Mouse (Mus musculus): ENCODE results near the gene Tmem131. TPM values are rescaled to one million over a fixed set of nuclear protein-coding genes. Genes with fewer than 3 reads are reported as not detected.

The Tmem131 gene
- polyA plus RNA-seq, 1 experiment: 20.5 TPM

- 19% methylated on average over 2 of the region's 2 CpGs for WGBS
- TF ChIP-seq CTCF (IDR thresholded peaks at IDR 0.05; ENCODE audit: insufficient read depth, low read length) (no peak), POLR2A (IDR thresholded peaks at IDR 0.05; ENCODE audit: borderline replicate concordance, extremely low read depth, low read depth, low read length) (no peak)
- no peak for DNase-seq
- H3K4me1 ChIP-seq (ENCODE audit: control insufficient read depth, insufficient read depth, low read length): peaks cover 14% of the 10 kb centered on the region
- H3K4me3 ChIP-seq (replicated peaks; ENCODE audit: extremely low read depth, low read depth, low read length): no peak overlapping the region
Observed at GRCm38 (mm10) chr1:36883805-36884204, 59.7 kb downstream of the Tmem131 start.

- Histone ChIP-seq H3K4me3 (replicated peaks; ENCODE audit: extremely low read depth, low read depth, low read length) (no peak overlapping the region), H3K4me1 (ENCODE audit: control insufficient read depth, insufficient read depth, low read length) (peaks cover 14% of the 10 kb centered on the region)
- 30% methylated on average over 1 of the region's 1 CpGs for WGBS
- TF ChIP-seq CTCF (IDR thresholded peaks at IDR 0.05; ENCODE audit: insufficient read depth, low read length) (no peak), POLR2A (IDR thresholded peaks at IDR 0.05; ENCODE audit: borderline replicate concordance, extremely low read depth, low read depth, low read length) (no peak)
- DNase-seq: no peak
Observed at GRCm38 (mm10) chr1:36879154-36879553, 64.3 kb downstream of the Tmem131 start.

GRCm38 (mm10) chr1:36877126-36877525, 66.3 kb downstream of the Tmem131 start:
- WGBS: 43% methylated on average over 1 of the region's 1 CpGs

GRCm38 (mm10) chr1:36874874-36875561, 68.4 kb downstream of the Tmem131 start:
- no peak for DNase-seq
- WGBS: 41% methylated on average over 8 of the region's 8 CpGs
- TF ChIP-seq POLR2A (IDR thresholded peaks at IDR 0.05; ENCODE audit: borderline replicate concordance, extremely low read depth, low read depth, low read length): no peak
- TF ChIP-seq CTCF (IDR thresholded peaks at IDR 0.05; ENCODE audit: insufficient read depth, low read length): peak; percentile 44
- peaks cover 8% of the 10 kb centered on the region for H3K4me1 ChIP-seq (ENCODE audit: control insufficient read depth, insufficient read depth, low read length)
- H3K4me3 ChIP-seq (replicated peaks; ENCODE audit: extremely low read depth, low read depth, low read length): no peak overlapping the region

More at GRCm38 (mm10) chr1:36877126-36877525, 66.3 kb downstream of the Tmem131 start:
- peaks cover 6% of the 10 kb centered on the region for H3K4me1 ChIP-seq (ENCODE audit: control insufficient read depth, insufficient read depth, low read length)
- no peak for DNase-seq
- TF ChIP-seq POLR2A (IDR thresholded peaks at IDR 0.05; ENCODE audit: borderline replicate concordance, extremely low read depth, low read depth, low read length) (no peak), CTCF (IDR thresholded peaks at IDR 0.05; ENCODE audit: insufficient read depth, low read length) (no peak)
- H3K4me3 ChIP-seq (replicated peaks; ENCODE audit: extremely low read depth, low read depth, low read length): no peak overlapping the region

GRCm38 (mm10) chr1:36871238-36871637, 72.2 kb downstream of the Tmem131 start:
- H3K4me1 ChIP-seq (ENCODE audit: control insufficient read depth, insufficient read depth, low read length): peaks cover 8% of the 10 kb centered on the region
- no peak for DNase-seq
- WGBS: 40% methylated on average over 4 of the region's 4 CpGs
- TF ChIP-seq CTCF (IDR thresholded peaks at IDR 0.05; ENCODE audit: insufficient read depth, low read length) (no peak), POLR2A (IDR thresholded peaks at IDR 0.05; ENCODE audit: borderline replicate concordance, extremely low read depth, low read depth, low read length) (no peak)
- no peak overlapping the region for H3K4me3 ChIP-seq (replicated peaks; ENCODE audit: extremely low read depth, low read depth, low read length)

- 54% methylated on average over 1 of the region's 1 CpGs for WGBS
- H3K4me1 ChIP-seq (ENCODE audit: control insufficient read depth, insufficient read depth, low read length): peaks cover 5% of the 10 kb centered on the region; the same call in 1 of the 2 replicates
- TF ChIP-seq POLR2A (IDR thresholded peaks at IDR 0.05; ENCODE audit: borderline replicate concordance, extremely low read depth, low read depth, low read length) (no peak), CTCF (IDR thresholded peaks at IDR 0.05; ENCODE audit: insufficient read depth, low read length) (no peak)
- DNase-seq: no peak
- no peak overlapping the region for H3K4me3 ChIP-seq (replicated peaks; ENCODE audit: extremely low read depth, low read depth, low read length)
Observed at GRCm38 (mm10) chr1:36870518-36870917, 72.9 kb downstream of the Tmem131 start.

- no peak for DNase-seq
- Histone ChIP-seq H3K4me1 (ENCODE audit: control insufficient read depth, insufficient read depth, low read length) (peaks cover 14% of the 10 kb centered on the region), H3K4me3 (replicated peaks; ENCODE audit: extremely low read depth, low read depth, low read length) (no peak overlapping the region)
- WGBS: 53% methylated on average over 3 of the region's 3 CpGs
- TF ChIP-seq POLR2A (IDR thresholded peaks at IDR 0.05; ENCODE audit: borderline replicate concordance, extremely low read depth, low read depth, low read length): no peak
- TF ChIP-seq CTCF (IDR thresholded peaks at IDR 0.05; ENCODE audit: insufficient read depth, low read length): no peak
Observed at GRCm38 (mm10) chr1:36864757-36865156, 78.7 kb downstream of the Tmem131 start.

- Histone ChIP-seq H3K4me1 (ENCODE audit: control insufficient read depth, insufficient read depth, low read length) (peaks cover 14% of the 10 kb centered on the region), H3K4me3 (replicated peaks; ENCODE audit: extremely low read depth, low read depth, low read length) (no peak overlapping the region)
- no peak for DNase-seq
- TF ChIP-seq POLR2A (IDR thresholded peaks at IDR 0.05; ENCODE audit: borderline replicate concordance, extremely low read depth, low read depth, low read length) (no peak), CTCF (IDR thresholded peaks at IDR 0.05; ENCODE audit: insufficient read depth, low read length) (no peak)
- 33% methylated on average over 2 of the region's 2 CpGs for WGBS
Observed at GRCm38 (mm10) chr1:36861775-36862174, 81.7 kb downstream of the Tmem131 start.

- H3K4me1 ChIP-seq (ENCODE audit: control insufficient read depth, insufficient read depth, low read length): peaks cover 14% of the 10 kb centered on the region
- WGBS: 24% methylated on average over 1 of the region's 1 CpGs
- TF ChIP-seq CTCF (IDR thresholded peaks at IDR 0.05; ENCODE audit: insufficient read depth, low read length) (no peak), POLR2A (IDR thresholded peaks at IDR 0.05; ENCODE audit: borderline replicate concordance, extremely low read depth, low read depth, low read length) (no peak)
- no peak for DNase-seq
- no peak overlapping the region for H3K4me3 ChIP-seq (replicated peaks; ENCODE audit: extremely low read depth, low read depth, low read length)
Observed at GRCm38 (mm10) chr1:36860876-36861275, 82.6 kb downstream of the Tmem131 start.

- Histone ChIP-seq H3K4me3 (replicated peaks; ENCODE audit: extremely low read depth, low read depth, low read length) (no peak overlapping the region), H3K4me1 (ENCODE audit: control insufficient read depth, insufficient read depth, low read length) (peaks cover 14% of the 10 kb centered on the region)
- WGBS: 25% methylated on average over 4 of the region's 4 CpGs
- DNase-seq: no peak
- TF ChIP-seq CTCF (IDR thresholded peaks at IDR 0.05; ENCODE audit: insufficient read depth, low read length) (no peak), POLR2A (IDR thresholded peaks at IDR 0.05; ENCODE audit: borderline replicate concordance, extremely low read depth, low read depth, low read length) (no peak)
Observed at GRCm38 (mm10) chr1:36860431-36860849, 83.0 kb downstream of the Tmem131 start.
